Mouse (Mus musculus): Measurements from ENCODE around the gene Krt79. TPM values are rescaled to one million over a fixed set of nuclear protein-coding genes. Genes with fewer than 3 reads are reported as not detected.

The Krt79 gene
- not detected for polyA plus RNA-seq (2014; fragmentation: Illumina TruSeq; extraction: RNeasy Lipid Tissue Mini Kit (QIAGEN cat#74804); ENCODE audit: low read depth, low replicate concordance)

DNA sequence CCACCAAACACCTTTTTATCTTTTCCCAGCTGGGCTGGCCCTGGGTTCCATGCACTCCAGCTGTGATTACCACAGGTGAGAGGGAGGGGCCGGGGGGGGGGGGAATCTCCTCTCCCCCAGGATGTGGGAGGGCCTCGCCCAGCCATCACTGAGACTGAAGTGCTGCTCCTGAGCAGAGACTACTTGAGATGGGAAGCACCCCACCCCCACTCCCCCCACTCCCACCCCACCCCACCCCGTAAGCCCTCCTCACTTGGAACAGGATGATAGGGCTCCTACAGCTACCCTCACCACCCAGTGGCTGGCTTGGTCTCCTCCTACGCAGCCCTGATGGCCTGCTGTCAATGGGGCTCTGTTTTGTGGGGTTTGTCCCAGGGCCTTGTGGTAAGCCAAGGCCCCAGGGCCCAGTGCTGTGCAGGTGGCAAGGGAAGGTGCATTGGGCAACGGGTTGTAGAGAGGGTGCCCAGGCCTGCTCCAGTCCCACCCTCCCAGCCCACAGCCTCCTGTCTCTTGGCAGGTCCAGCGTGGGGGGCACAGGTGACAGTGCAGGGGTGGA, at the start of gene Krt79:
Krt79 (minus strand) TSS at position 51 of the 556 bp plus-strand sequence.

GRCm38 (mm10) chr15:101954187-101954586, 14.1 kb upstream of the Krt79 start, which contains the start of gene Krt78:
TSS of gene Krt78 (minus strand) at chr15:101954287.

DNA sequence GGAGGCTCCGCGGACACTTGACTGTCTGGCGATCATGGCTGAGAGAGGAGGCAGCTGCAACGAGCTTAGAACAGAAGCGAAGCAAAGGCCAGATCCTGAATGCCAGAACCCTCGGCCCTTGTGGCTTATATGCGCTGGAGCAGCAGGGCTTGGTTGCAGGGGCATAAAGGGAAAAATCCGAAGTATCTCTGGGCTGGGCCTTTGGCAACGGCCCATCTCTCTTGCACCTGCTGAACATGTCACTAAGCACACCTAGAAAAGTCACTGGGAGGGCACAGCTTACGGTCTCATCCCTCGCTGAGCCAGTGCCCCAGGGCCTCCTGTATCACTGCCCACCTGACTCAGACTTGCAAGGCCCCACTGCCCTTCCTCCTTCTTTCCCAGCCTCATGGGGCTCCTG, 15.5 kb downstream of the Krt79 start, which contains the start of gene Krt4:
Krt4 (minus strand) TSS at position 101 of the 400 bp plus-strand sequence.

GRCm38 (mm10) chr15:101892820-101893219, 47.3 kb downstream of the Krt79 start, which contains the start of gene Krt76:
TSS of gene Krt76 (minus strand) at chr15:101892920.

Other genes with a start within 250 kb of the Krt79 start
- not detected for gene Krt6a, start 246.0 kb downstream of the Krt79 start, polyA plus RNA-seq (2014; fragmentation: Illumina TruSeq; extraction: RNeasy Lipid Tissue Mini Kit (QIAGEN cat#74804); ENCODE audit: low read depth, low replicate concordance)
- gene Krt5, start 227.4 kb downstream of the Krt79 start, polyA plus RNA-seq (2014; fragmentation: Illumina TruSeq; extraction: RNeasy Lipid Tissue Mini Kit (QIAGEN cat#74804); ENCODE audit: low read depth, low replicate concordance) = not detected
- not detected for gene Krt71, start 197.2 kb downstream of the Krt79 start, polyA plus RNA-seq (2014; fragmentation: Illumina TruSeq; extraction: RNeasy Lipid Tissue Mini Kit (QIAGEN cat#74804); ENCODE audit: low read depth, low replicate concordance)
- not detected for gene Krt72, start 153.9 kb downstream of the Krt79 start, polyA plus RNA-seq (2014; fragmentation: Illumina TruSeq; extraction: RNeasy Lipid Tissue Mini Kit (QIAGEN cat#74804); ENCODE audit: low read depth, low replicate concordance)
- gene Krt73, start 138.0 kb downstream of the Krt79 start, polyA plus RNA-seq (2014; fragmentation: Illumina TruSeq; extraction: RNeasy Lipid Tissue Mini Kit (QIAGEN cat#74804); ENCODE audit: low read depth, low replicate concordance) = not detected
- gene Krt2, start 122.2 kb downstream of the Krt79 start, polyA plus RNA-seq (2014; fragmentation: Illumina TruSeq; extraction: RNeasy Lipid Tissue Mini Kit (QIAGEN cat#74804); ENCODE audit: low read depth, low replicate concordance) = not detected
- gene Krt1, start 89.5 kb downstream of the Krt79 start, polyA plus RNA-seq (2014; fragmentation: Illumina TruSeq; extraction: RNeasy Lipid Tissue Mini Kit (QIAGEN cat#74804); ENCODE audit: low read depth, low replicate concordance) = not detected
- gene Krt77, start 70.6 kb downstream of the Krt79 start, polyA plus RNA-seq (2014; fragmentation: Illumina TruSeq; extraction: RNeasy Lipid Tissue Mini Kit (QIAGEN cat#74804); ENCODE audit: low read depth, low replicate concordance) = not detected
- not detected for gene Krt76, start 47.4 kb downstream of the Krt79 start, polyA plus RNA-seq (2014; fragmentation: Illumina TruSeq; extraction: RNeasy Lipid Tissue Mini Kit (QIAGEN cat#74804); ENCODE audit: low read depth, low replicate concordance)
- not detected for gene Krt4, start 15.6 kb downstream of the Krt79 start, polyA plus RNA-seq (2014; fragmentation: Illumina TruSeq; extraction: RNeasy Lipid Tissue Mini Kit (QIAGEN cat#74804); ENCODE audit: low read depth, low replicate concordance)
- gene Krt78, start 14.0 kb upstream of the Krt79 start, polyA plus RNA-seq (2014; fragmentation: Illumina TruSeq; extraction: RNeasy Lipid Tissue Mini Kit (QIAGEN cat#74804); ENCODE audit: low read depth, low replicate concordance) = not detected
- gene Krt8, start 64.2 kb upstream of the Krt79 start, polyA plus RNA-seq (2014; fragmentation: Illumina TruSeq; extraction: RNeasy Lipid Tissue Mini Kit (QIAGEN cat#74804); ENCODE audit: low read depth, low replicate concordance) = not detected
- gene Krt18, start 87.9 kb upstream of the Krt79 start, polyA plus RNA-seq (2014; fragmentation: Illumina TruSeq; extraction: RNeasy Lipid Tissue Mini Kit (QIAGEN cat#74804); ENCODE audit: low read depth, low replicate concordance) = not detected
- gene Eif4b, start 133.4 kb upstream of the Krt79 start, polyA plus RNA-seq (2014; fragmentation: Illumina TruSeq; extraction: RNeasy Lipid Tissue Mini Kit (QIAGEN cat#74804); ENCODE audit: low read depth, low replicate concordance) = 196 TPM
- gene Tns2, start 160.1 kb upstream of the Krt79 start, polyA plus RNA-seq (2014; fragmentation: Illumina TruSeq; extraction: RNeasy Lipid Tissue Mini Kit (QIAGEN cat#74804); ENCODE audit: low read depth, low replicate concordance) = 31.5 TPM
- 1.4 TPM for gene Spryd3, start 195.9 kb upstream of the Krt79 start, polyA plus RNA-seq (2014; fragmentation: Illumina TruSeq; extraction: RNeasy Lipid Tissue Mini Kit (QIAGEN cat#74804); ENCODE audit: low read depth, low replicate concordance)
- not detected for gene Igfbp6, start 204.0 kb upstream of the Krt79 start, polyA plus RNA-seq (2014; fragmentation: Illumina TruSeq; extraction: RNeasy Lipid Tissue Mini Kit (QIAGEN cat#74804); ENCODE audit: low read depth, low replicate concordance)
- gene Soat2, start 210.2 kb upstream of the Krt79 start, polyA plus RNA-seq (2014; fragmentation: Illumina TruSeq; extraction: RNeasy Lipid Tissue Mini Kit (QIAGEN cat#74804); ENCODE audit: low read depth, low replicate concordance) = not detected